Mouse (Mus musculus) lung, adult 2 months (tissue): ENCODE measurements at regions not wholly inside any gene's neighbourhood (a gene's known extent, or its start where the extent isn't known, plus 50 kb on each side); places are given as distances from the start of the nearest gene placed in this dataset.

Experiments used
- CTCF ChIP-seq: fragments of 200-500 bp; IDR thresholded peaks from 2 replicates; pipeline ENCODE4 v1.5.1; 2011; ENCODE audit warnings: mild to moderate bottlenecking, low read length, control low read depth; ENCODE audit not compliant: insufficient read depth
- POLR2A ChIP-seq: fragments of 200-500 bp; IDR thresholded peaks from 2 replicates; pipeline ENCODE4 v1.6.1; 2011; ENCODE audit warnings: low read depth, mild to moderate bottlenecking, control low read depth, low read length, borderline replicate concordance; ENCODE audit errors: extremely low read depth

GRCm38 (mm10) chr16:74639805-74640204 lies 228.2 kb upstream of the Robo2 start:
- no peak for TF ChIP-seq CTCF
- TF ChIP-seq POLR2A, result no peak
